Mouse (Mus musculus): Measurements from ENCODE around the gene Siah2.

Siah2 gene

DNA sequence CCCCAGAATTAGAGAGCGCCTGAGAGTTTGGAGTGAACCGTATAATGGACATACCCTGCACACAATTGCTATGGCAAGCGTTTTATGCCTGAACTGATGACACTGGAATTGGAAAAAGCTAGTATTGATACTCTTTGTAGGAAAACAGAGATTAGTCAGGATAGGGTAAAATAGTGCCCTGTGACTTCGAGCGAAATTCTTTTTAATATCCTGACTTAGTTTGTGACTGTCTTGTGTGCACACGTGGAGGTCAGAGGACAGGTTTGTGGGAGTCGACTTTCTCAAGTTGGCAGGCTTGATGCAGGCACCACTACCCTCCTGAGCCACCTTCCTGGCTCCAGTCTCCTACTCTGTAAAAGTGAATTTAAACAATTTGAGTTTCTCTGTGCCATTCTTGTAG, 1.1 kb upstream of the Siah2 start:
- DNase-seq = no peak

DNA sequence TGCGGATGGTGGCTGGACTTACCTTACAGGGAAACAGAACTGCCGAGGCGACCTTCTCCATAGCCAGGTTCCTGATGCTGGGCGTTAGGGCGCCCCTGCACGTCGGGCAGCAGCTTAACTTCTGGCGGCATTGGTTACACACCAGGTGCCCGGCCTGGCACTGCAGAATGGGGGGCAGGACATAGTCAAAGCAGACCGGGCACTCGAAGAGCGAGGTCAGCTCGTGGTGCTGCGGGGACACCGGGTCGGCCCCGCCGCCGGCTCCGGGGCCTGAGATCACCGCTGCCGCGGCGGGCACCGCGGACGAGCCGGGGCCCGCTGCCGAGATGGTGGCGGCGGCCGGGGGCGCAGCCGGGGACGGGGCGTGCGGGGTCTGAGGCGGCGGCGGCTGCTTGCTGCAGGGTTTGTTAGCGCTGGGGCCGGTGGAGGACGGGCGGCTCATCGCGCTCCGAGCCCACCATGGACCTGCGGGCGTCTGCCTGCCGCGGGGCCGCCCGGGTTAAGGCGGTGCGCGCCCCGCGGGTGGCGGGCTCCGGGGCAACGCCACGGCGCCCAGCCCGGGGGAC, 743 bp downstream of the Siah2 start:
- DNase-seq = peak; percentile 52

DNA sequence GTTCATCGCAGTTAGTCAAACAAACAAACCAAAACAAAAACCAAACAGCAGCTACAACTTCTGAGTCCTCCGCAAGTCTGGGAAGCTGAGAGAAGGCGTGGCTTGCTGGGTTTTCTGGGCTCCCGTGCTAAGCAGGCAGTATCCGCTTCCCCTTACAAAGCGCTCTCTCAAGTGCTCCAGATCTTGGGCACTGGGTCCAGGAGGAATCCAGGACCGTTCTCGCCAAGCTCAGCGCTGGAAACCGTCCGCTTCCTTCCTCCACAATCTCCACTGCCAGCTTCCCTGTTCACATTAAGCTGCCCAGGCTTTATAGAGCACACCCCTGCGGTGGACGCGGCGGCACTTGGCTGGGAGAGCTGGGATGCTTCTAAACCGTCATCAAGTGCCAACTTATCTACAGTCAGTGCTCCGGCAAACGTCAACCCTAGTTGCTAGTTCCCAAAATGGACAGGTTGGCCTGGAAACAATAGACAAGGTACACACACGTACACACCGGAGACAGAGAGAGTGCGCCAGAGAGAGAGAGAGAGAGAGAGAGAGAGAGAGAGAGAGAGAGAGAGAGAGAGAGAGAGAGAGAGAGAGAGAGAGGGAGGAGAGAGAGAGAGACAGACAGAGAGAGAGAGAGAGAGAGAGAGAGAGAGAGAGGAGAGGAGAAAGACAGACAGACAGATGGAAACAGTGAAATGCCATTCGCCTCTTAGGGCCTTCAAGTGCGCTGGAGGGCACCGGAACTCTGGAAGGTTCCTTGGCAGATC, 1.4 kb downstream of the Siah2 start:
- DNase-seq = peak; percentile 69

- DNase-seq = no peak
Measured at GRCm38 (mm10) chr3:58689721-58690120, 2.5 kb downstream of the Siah2 start.

GRCm38 (mm10) chr3:58689105-58689504, 3.1 kb downstream of the Siah2 start:
- no peak for DNase-seq

DNA sequence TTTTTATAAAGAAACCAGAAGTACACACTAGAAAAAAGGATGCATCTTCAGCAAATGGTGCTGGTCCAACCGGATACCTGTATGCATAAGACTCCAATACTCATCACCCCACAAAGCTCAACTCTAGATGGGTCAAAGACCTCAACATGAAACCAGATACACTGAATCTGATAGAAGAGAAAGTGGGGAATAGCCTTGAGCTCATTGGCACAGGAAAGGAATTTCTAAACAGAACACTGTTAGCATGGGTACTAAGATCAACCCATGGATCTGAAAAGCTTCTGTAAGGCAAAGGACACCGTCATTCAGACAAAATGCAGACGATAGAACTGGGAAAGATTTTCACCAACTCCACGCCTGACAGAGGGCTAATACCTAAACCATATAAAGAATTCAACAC, 3.6 kb downstream of the Siah2 start:
- no peak for DNase-seq

- no peak for DNase-seq
Measured at GRCm38 (mm10) chr3:58686922-58687284, 5.3 kb downstream of the Siah2 start.

DNA sequence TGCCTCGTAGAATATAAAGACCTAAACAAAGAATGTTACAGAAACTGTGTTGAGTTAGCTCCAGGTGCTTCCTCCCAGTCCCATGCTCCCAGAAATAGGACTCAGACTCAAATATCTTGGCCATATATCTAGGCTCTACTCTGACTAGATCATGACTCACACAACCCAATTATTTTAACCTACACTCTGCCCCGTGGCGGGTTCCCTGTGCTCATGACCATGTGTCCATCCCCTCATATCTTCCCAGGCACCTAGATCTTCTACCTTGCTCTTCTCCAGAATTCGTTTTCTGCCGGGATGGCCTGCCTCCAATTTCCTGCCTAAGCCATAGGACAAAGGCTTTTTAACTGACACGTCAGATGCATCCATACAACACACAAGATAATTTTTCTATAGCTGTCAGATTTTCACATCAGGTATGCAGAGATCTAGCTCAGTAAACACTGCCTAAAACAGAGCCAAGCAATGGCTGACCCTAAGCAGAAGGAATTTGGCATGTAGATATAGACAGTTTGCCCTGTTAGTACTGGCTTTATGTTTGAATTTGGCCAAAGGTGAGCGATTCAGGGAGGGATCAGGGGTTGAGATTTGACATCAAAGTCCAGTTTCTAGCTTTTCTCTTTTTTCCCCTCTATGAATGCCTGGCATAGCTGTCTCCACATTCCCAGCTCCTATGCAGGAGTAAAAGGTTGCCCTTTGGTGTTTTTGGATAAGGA, 5.8 kb downstream of the Siah2 start:
- no peak for DNase-seq

GRCm38 (mm10) chr3:58685396-58685795, 6.8 kb downstream of the Siah2 start:
- no peak for DNase-seq

DNA sequence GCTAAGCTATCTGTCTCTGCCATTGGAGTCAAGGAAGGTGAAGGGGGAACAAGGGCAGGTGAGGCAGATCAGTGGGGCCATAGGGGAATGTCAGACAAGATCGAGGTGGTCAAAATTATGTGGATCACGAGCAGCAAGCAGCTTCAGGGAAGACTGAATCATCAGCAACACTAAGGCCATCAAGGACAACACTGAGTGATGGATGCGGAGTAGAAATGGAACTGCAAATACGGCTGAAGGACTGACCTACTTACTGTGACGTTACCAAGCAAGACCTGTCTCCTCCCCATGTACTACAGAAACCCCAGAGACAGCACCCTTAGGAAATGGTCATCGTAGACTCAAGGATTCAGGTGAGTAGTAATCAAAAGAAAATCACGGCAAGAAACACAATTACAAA, 8.9 kb downstream of the Siah2 start:
- DNase-seq = no peak

DNA sequence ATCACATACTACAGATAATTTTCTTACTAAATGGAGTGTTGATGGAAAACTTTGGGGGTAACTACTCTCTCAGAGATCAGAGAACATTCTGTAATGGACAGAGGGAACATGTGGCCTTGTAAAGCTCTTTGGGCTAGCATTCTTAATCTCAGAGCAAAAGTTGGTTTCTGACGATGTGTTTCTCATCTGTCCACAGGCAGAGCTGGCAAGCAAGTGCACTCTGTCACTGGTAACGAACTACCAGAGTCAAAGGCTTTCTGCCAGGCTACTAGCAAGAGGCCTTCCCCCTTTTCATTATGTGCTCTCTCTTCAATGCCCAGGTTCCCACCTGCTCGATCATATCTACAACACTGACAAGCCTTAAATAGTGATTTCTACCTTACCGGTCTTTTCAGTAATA, 9.9 kb downstream of the Siah2 start:
- DNase-seq = no peak

- no peak for DNase-seq
Measured at GRCm38 (mm10) chr3:58681831-58682230, 10.4 kb downstream of the Siah2 start.

DNA sequence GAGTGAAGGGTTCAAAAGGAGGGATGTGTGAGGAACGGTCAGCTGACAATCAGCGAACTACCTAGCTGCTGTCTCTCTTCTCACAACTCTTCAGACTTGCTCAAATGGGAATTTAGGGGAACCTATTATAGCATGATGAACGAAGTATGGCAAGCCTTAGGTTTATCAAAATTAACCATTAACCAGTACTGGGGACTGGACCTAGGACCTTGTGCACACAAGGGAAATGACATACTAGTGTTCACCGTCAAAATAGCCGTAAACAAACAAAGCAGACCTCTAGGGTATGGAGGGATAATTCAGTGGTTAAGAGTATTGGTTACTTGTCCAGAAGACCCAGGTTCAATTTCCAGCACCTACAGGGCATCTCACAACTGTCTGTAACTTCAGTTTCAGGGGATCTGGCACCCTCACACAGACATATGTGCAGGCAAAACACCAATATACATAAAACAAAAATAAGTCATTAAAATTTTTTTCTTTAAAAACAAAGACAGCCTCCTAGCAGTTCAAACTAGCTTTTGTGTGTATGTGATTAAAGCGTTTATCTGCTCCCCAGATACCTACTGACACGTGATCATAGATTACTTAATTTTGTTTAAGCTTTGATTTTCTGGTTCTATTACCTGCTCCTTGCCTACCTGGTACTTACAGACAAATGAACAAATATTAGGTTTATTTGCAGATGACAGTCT, 11.1 kb downstream of the Siah2 start:
- DNase-seq = no peak

DNA sequence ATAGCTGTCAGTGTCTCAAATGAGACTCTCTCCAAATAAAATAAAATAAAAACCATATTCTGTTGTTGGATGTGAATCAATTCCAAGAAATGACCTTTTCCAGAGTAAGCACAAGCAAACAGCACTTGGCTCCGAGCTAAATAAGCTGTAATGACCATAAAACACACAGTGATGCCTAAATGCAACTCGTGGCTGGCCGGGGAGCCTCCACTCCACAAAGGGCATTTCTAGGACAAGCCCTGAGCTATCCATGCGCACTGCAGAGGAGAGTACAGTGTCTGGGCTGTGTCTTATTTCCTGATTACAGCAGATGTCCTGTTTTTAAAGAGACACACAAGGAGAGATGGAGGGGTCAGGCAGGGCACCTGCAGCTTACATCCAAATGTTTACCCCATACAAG, 12.2 kb downstream of the Siah2 start:
- no peak for DNase-seq

DNA sequence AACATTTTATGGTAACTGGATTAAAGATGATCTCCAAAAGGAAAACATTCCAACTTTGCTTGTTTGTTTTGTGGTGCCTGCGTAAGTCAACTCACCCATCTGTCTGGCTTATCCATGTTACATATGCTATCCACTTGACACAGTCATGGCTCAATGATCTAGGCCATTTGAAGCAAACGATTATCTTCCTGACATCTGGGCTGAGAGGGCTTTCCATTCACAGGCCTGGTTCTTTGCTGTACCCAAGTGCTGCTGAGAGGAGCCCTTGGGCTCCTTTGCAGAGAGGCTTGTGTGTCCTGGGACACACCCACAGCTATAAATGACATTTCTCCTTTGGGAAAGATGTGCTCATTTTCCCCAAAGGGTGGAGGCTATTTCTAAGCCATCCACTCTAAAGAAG, 13.3 kb downstream of the Siah2 start:
- DNase-seq = no peak

- no peak for DNase-seq
Measured at GRCm38 (mm10) chr3:58678384-58678783, 13.8 kb downstream of the Siah2 start.

DNA sequence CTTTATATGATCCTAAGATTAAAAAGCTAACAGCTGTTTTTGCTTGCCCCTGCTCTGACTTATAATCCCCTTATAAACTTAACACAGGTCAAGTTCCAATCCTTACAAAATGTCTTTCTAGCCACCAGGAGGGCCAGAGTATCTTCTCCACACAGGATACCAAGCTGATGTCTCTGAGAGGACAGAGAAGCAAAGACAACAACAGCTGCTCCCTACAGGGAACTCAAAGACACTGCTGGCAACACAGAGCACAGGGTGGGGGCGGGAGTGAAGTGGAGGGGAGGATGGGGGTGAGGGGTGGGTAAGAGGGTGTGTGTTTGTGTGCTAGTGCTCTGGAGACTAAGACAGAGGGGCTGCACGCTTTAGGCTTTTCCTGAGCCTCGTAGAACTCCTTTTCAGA, 14.6 kb downstream of the Siah2 start:
- no peak for DNase-seq

DNA sequence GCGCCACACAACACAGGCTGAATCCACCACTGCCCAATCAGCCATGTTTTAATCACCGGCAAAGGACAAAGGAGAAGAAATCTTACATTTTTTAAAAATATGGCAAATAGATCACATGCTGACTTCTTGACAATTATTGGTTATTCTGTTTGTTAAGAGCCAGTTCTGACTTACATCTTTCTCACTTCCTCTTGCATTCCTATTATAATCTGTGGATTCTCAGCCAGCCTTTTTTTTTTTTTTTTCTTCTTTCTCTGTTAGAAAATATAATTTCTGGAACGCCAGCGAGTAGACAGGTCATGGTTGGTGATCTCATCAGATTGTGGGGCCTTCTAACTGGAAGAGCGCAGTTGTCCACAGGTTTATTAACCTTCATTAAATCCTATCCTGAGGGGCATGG, 18.9 kb downstream of the Siah2 start:
- no peak for DNase-seq

- DNase-seq = no peak
Measured at GRCm38 (mm10) chr3:58672481-58673183, 19.6 kb downstream of the Siah2 start.

DNA sequence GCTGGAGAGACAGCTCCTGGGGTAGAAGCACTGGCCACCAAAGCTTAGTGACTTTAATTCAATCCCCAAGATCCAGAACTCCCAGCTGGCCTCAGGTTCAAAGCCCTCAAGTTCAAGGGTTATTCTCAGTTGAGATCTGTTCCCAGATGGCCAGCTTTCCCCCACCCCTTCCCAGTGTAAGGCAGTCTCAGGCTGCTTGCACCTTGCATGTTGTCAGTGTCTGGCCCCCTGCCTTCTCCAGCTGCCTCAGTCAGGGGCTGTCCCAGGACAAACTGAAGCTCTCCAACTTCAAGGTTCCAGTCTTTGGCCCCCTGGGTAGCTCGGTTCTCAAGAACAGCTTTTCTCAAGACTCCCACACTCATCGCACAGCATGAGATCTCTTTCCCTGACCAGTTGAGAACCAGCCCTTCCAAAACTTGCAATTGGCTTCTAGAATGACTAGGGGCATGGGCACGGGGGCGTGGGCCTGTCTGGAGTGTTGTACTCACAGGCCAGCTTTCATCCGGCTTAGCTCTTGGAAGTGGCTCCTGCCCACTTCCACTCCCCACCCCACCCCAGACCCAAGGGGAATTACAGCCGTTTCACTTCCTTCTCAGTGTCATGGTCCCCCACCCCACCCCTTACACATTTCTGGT, 20.5 kb downstream of the Siah2 start:
- no peak for DNase-seq

DNA sequence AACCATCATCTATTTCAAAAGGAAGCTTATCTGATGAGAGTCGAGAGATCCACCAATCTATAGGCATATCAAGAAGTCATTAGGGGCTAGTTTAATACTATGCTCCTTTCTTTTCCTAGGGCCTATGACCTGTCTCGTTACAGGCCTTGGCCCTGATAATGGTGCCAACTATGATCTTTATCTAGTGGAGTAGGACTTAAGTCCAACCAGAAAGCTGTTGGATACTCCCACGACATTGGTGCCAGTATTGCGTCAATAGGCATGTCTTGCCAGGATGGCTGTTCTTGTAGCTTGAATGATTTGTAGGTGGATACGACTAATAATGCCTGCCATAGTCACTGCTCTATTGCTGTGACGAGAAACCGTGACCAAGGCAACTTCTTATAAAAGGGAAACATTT, 28.2 kb downstream of the Siah2 start:
- DNase-seq = no peak

GRCm38 (mm10) chr3:58660636-58661035, 31.6 kb downstream of the Siah2 start:
- DNase-seq = no peak

DNA sequence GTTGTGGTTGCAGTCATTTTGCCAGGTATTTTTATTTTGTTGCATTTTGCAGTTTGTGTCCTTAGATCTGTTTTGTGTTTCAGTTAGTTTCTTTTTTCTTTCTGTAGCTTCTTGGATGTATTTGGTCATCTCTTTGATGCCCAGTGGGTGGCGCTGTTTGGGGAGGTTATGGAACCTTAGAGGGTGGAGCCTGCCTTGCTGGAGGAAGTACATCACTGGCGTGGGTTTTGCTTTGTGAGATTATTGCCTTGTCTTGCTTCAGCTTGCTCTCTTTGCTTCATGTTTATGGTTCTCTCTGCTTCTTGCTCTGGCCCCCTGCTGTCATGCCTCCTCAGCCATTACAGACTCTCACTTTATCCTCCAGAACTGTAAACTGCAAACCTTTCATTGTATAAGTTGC, 34.8 kb downstream of the Siah2 start:
- no peak for DNase-seq

All from right cerebral cortex, postnatal 25 days (tissue).